Mouse (Mus musculus) liver, embryonic 14.5 days (tissue): ENCODE measurements around the gene Crtac1.

Experiments
- CTCF ChIP-seq: IDR thresholded peaks from 2 replicates; pipeline ENCODE4 v1.5.1; 2016; ENCODE audit warnings: antibody characterized with exemption, low read depth, control low read depth
- EP300 ChIP-seq: IDR thresholded peaks from 2 replicates; pipeline ENCODE4 v1.6.1; 2016; ENCODE audit warnings: antibody characterized with exemption, low read depth

DNA sequence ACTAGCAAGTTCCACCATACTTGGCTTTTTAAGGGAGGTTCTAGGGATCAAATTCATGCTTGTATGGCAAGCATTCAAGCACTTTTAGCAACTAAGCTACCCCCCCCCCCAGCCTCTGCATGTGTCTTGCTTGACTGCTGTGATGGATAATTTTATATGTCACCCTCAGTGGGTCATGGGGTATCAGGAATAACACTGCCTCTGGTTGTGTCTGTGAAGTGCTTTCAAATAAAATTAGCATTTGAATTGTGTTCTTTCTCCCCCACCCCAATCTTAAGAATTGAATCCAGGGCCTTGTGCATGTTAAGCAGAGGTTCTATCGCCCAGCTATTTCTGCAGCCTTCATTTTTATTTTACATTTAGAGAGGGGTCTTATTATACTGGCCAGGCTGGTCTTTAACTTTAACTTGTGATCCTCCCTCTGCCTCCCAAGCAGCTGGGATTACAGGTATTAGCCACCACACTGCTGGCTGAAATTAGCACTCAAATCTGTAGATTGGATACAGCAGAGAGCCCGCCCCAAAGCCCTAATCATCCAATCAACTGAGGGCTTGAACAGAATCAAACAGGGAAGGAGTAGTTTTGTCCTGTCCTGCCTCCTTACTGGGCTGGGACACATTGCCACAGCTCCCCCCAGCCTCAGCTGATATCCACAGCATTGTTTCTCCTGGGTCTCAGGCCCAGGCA, 36.6 kb downstream of the Crtac1 start:
- TF ChIP-seq CTCF (no peak), EP300 (no peak)
